Mouse (Mus musculus): ENCODE data around the gene Stambpl1.

DNA sequence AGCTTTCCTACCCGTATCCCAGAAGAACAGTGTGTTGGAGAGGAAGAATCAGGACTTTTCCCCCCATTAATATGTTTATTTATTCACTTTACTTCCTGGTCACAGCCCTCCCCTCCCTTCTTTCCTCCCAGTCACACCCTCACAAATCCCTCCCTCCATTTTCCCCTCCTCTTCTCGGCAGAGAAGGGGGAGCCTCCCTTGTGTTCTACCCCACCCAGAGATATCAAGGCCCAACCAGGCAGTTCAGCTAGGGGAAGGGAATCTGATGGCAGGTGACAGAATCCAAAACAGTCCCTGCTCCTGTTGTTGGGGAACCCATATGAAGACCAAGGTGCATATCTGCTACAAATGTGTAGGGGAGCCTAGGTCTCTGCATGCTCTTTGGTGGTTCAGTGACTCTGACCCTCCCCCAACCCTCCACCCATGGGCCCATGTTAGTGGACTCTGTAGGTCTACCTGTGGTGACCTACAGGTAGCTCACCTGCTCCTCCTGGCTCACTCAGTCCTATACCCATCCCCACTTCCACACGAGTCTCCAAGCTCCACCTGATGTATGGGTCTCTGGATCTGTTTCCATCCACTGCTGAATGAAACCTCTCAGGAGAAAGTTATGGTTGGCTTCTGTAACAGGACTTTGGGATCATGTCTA, 28.8 kb downstream of the Stambpl1 start:
- TF ChIP-seq CTCF (IDR thresholded peaks at IDR 0.05; ENCODE audit: low read depth) (no peak), EP300 (IDR thresholded peaks at IDR 0.05; ENCODE audit: low read depth) (no peak)
